Mouse (Mus musculus): ENCODE measurements around the gene Tbc1d9b.

- TF ChIP-seq CTCF (IDR thresholded peaks at IDR 0.05; ENCODE audit: low read depth): no peak
- no peak for TF ChIP-seq EP300 (IDR thresholded peaks at IDR 0.05; ENCODE audit: low read depth)
Observed at GRCm38 (mm10) chr11:50138206-50138822, 7.1 kb downstream of the Tbc1d9b start.

Data from liver, postnatal 0 days (tissue).